Mouse (Mus musculus) CH12.LX (cell line): ENCODE results near the gene 6430531B16Rik. TPM values are rescaled to one million over a fixed set of nuclear protein-coding genes. Genes with fewer than 3 reads are reported as not detected.

Experiments used
- DNase-seq: peaks from one replicate; pipeline ENCODE4 v3.0.0-alpha.2; 2013; ENCODE audit errors: extremely low read depth
- H3K27ac ChIP-seq: 2 replicates; pipeline ENCODE4 v1.5.1; 2012; ENCODE audit warnings: low read depth, mild to moderate bottlenecking, control low read depth, moderate library complexity; ENCODE audit not compliant: insufficient read depth
- H3K27me3 ChIP-seq: replicated peaks from 2 replicates; pipeline ENCODE3; 2012; ENCODE audit warnings: inconsistent platforms
- H3K36me3 ChIP-seq, 2 experiments: replicated peaks in 1 of 2; 2 replicates each; pipeline versions ENCODE3 to v1.6.1; 2012; ENCODE audit warnings: inconsistent platforms in 1 of 2, low read length in 1 of 2, mild to moderate bottlenecking in 1 of 2, mixed read lengths in 1 of 2, moderate library complexity in 1 of 2; ENCODE audit not compliant: control insufficient read depth in 1 of 2, insufficient read depth in 1 of 2
- H3K4me1 ChIP-seq, 2 experiments: 2 replicates each; pipeline ENCODE4 v1.6.1; 2012; ENCODE audit warnings: inconsistent platforms in 1 of 2, moderate library complexity in 1 of 2; ENCODE audit not compliant: insufficient read depth in 2 of 2, control insufficient read depth in 1 of 2
- H3K4me2 ChIP-seq: 2 replicates; pipeline ENCODE4 v1.6.1; 2012; ENCODE audit warnings: low read depth, mild to moderate bottlenecking, control low read depth; ENCODE audit not compliant: poor library complexity, insufficient read depth, severe bottlenecking
- H3K4me3 ChIP-seq, 3 experiments: fragments of 150-350 bp in 1 of 3; sonication (generic) in 1 of 3; replicated peaks in 1 of 3; 2 replicates each; pipeline versions ENCODE3 to v1.5.1; 2011 to 2012; ENCODE audit warnings: low read depth in 2 of 3, low read length in 2 of 3, mild to moderate bottlenecking in 2 of 3, moderate library complexity in 2 of 3, control low read depth in 1 of 3, improper control_type of control experiment in 1 of 3, inconsistent platforms in 1 of 3, mixed read lengths in 1 of 3; ENCODE audit not compliant: poor library complexity in 1 of 3
- H3K79me2 ChIP-seq: replicated peaks from 2 replicates; pipeline ENCODE4 v1.6.1; 2012; ENCODE audit warnings: mild to moderate bottlenecking, moderate library complexity; ENCODE audit not compliant: control insufficient read depth, poor library complexity, insufficient read depth, severe bottlenecking; ENCODE audit errors: extremely low read depth
- H3K9ac ChIP-seq: 2 replicates; pipeline ENCODE4 v1.6.1; 2012; ENCODE audit warnings: low read depth, mild to moderate bottlenecking, control low read depth, moderate library complexity; ENCODE audit not compliant: insufficient read depth
- H3K9me3 ChIP-seq: replicated peaks from 2 replicates; pipeline ENCODE3; 2012; ENCODE audit warnings: low read length, inconsistent platforms, mixed read lengths
- BHLHE40 ChIP-seq: IDR thresholded peaks from 2 replicates; pipeline ENCODE4 v1.6.1; 2011; ENCODE audit warnings: mild to moderate bottlenecking, low read depth, low read length, improper control_type of control experiment
- CHD1 ChIP-seq: IDR thresholded peaks from 2 replicates; pipeline ENCODE4 v1.6.1; 2012; ENCODE audit warnings: low read depth, low read length, improper control_type of control experiment, inconsistent platforms
- CHD2 ChIP-seq: IDR thresholded peaks from 2 replicates; pipeline ENCODE4 v1.6.1; 2011; ENCODE audit warnings: low read length, improper control_type of control experiment
- CTCF ChIP-seq, 2 experiments: IDR thresholded peaks in 1 of 2; conservative IDR thresholded peaks in 1 of 2; 2 replicates each; pipeline ENCODE4 v1.5.1; 2011 to 2012; ENCODE audit warnings: low read depth in 2 of 2, low read length in 2 of 2, improper control_type of control experiment in 1 of 2, inconsistent platforms in 1 of 2, mild to moderate bottlenecking in 1 of 2, moderate library complexity in 1 of 2
- E2F4 ChIP-seq: IDR thresholded peaks from 2 replicates; pipeline ENCODE4 v1.6.1; 2011; ENCODE audit warnings: low read depth, low read length, improper control_type of control experiment; ENCODE audit not compliant: insufficient replicate concordance
- ELF1 ChIP-seq: IDR thresholded peaks from 2 replicates; pipeline ENCODE4 v1.6.1; 2014; ENCODE audit warnings: low read depth, mild to moderate bottlenecking, inconsistent platforms, low read length, improper control_type of control experiment
- EP300 ChIP-seq: IDR thresholded peaks from 2 replicates; pipeline ENCODE4 v1.6.1; 2011; ENCODE audit warnings: low read length, improper control_type of control experiment
- ETS1 ChIP-seq: conservative IDR thresholded peaks from 2 replicates; pipeline ENCODE4 v1.6.1; 2012; ENCODE audit warnings: low read depth, mild to moderate bottlenecking, inconsistent platforms, low read length, improper control_type of control experiment, moderate library complexity
- GABPA ChIP-seq: IDR thresholded peaks from 2 replicates; pipeline ENCODE4 v1.6.1; 2012; ENCODE audit warnings: low read depth, low read length, improper control_type of control experiment, inconsistent platforms; ENCODE audit not compliant: insufficient replicate concordance
- HCFC1 ChIP-seq: IDR thresholded peaks from 2 replicates; pipeline ENCODE4 v1.6.1; 2012; ENCODE audit warnings: low read depth, mild to moderate bottlenecking, inconsistent platforms, low read length, improper control_type of control experiment
- IRF4 ChIP-seq: IDR thresholded peaks from 2 replicates; pipeline ENCODE4 v1.6.1; 2014; ENCODE audit warnings: low read depth, mild to moderate bottlenecking, inconsistent platforms, low read length, improper control_type of control experiment
- JUN ChIP-seq: IDR thresholded peaks from 2 replicates; pipeline ENCODE4 v1.6.1; 2011; ENCODE audit warnings: low read depth, mild to moderate bottlenecking, low read length, improper control_type of control experiment, moderate library complexity; ENCODE audit not compliant: insufficient read depth
- JUND ChIP-seq: conservative IDR thresholded peaks from 2 replicates; pipeline ENCODE4 v1.6.1; 2011; ENCODE audit warnings: low read depth, low read length, improper control_type of control experiment
- KAT2A ChIP-seq: IDR thresholded peaks from 2 replicates; pipeline ENCODE4 v1.6.1; 2012; ENCODE audit warnings: low read length, improper control_type of control experiment, inconsistent platforms; ENCODE audit not compliant: insufficient replicate concordance
- MAFK ChIP-seq: IDR thresholded peaks from 2 replicates; pipeline ENCODE4 v1.6.1; 2011; ENCODE audit warnings: low read length, improper control_type of control experiment; ENCODE audit not compliant: insufficient replicate concordance
- MAX ChIP-seq: IDR thresholded peaks from 2 replicates; pipeline ENCODE4 v1.6.1; 2011; ENCODE audit warnings: low read length, improper control_type of control experiment
- MAZ ChIP-seq: IDR thresholded peaks from 2 replicates; pipeline ENCODE4 v1.6.1; 2012; ENCODE audit warnings: low read depth, mild to moderate bottlenecking, inconsistent platforms, low read length, improper control_type of control experiment, moderate library complexity
- MEF2A ChIP-seq: IDR thresholded peaks from 2 replicates; pipeline ENCODE4 v1.6.1; 2014; ENCODE audit warnings: low read depth, mild to moderate bottlenecking, inconsistent platforms, low read length, improper control_type of control experiment, borderline replicate concordance
- MXI1 ChIP-seq: IDR thresholded peaks from 2 replicates; pipeline ENCODE4 v1.6.1; 2011; ENCODE audit warnings: mild to moderate bottlenecking, low read depth, low read length, improper control_type of control experiment
- MYC ChIP-seq: IDR thresholded peaks from 2 replicates; pipeline ENCODE4 v1.6.1; 2011; ENCODE audit warnings: low read depth, mild to moderate bottlenecking, improper control_type of control experiment, low read length
- NELFE ChIP-seq: IDR thresholded peaks from 2 replicates; pipeline ENCODE4 v1.6.1; 2011; ENCODE audit warnings: low read depth, low read length, improper control_type of control experiment
- NRF1 ChIP-seq: IDR thresholded peaks from 2 replicates; pipeline ENCODE4 v1.6.1; 2014; ENCODE audit warnings: low read depth, mild to moderate bottlenecking, inconsistent platforms, low read length, improper control_type of control experiment, moderate library complexity
- PAX5 ChIP-seq: IDR thresholded peaks from 2 replicates; pipeline ENCODE4 v1.6.1; 2012; ENCODE audit warnings: low read length, inconsistent platforms, mixed read lengths
- POLR2A ChIP-seq: IDR thresholded peaks from 2 replicates; pipeline ENCODE4 v1.6.1; 2011; ENCODE audit warnings: low read depth, mild to moderate bottlenecking, improper control_type of control experiment, low read length
- POLR2AphosphoS2 ChIP-seq: IDR thresholded peaks from 2 replicates; pipeline ENCODE4 v1.6.1; 2011; ENCODE audit warnings: low read depth, low read length, improper control_type of control experiment
- RAD21 ChIP-seq: IDR thresholded peaks from 2 replicates; pipeline ENCODE4 v1.6.1; 2011; ENCODE audit warnings: low read depth, mild to moderate bottlenecking, low read length, improper control_type of control experiment, moderate library complexity
- RCOR1 ChIP-seq: conservative IDR thresholded peaks from 2 replicates; pipeline ENCODE4 v1.6.1; 2012; ENCODE audit warnings: low read depth, mild to moderate bottlenecking, inconsistent platforms, low read length, improper control_type of control experiment
- SIN3A ChIP-seq: IDR thresholded peaks from 2 replicates; pipeline ENCODE4 v1.6.1; 2012; ENCODE audit warnings: low read length, improper control_type of control experiment, inconsistent platforms
- SMC3 ChIP-seq: IDR thresholded peaks from 2 replicates; pipeline ENCODE4 v1.6.1; 2011; ENCODE audit warnings: low read depth, low read length, improper control_type of control experiment
- TBP ChIP-seq: conservative IDR thresholded peaks from 2 replicates; pipeline ENCODE4 v1.6.1; 2011; ENCODE audit warnings: low read depth, low read length, improper control_type of control experiment
- TCF12 ChIP-seq: IDR thresholded peaks from 2 replicates; pipeline ENCODE4 v1.6.1; 2014; ENCODE audit warnings: low read depth, mild to moderate bottlenecking, inconsistent platforms, low read length, improper control_type of control experiment
- UBTF ChIP-seq: IDR thresholded peaks from 2 replicates; pipeline ENCODE4 v1.6.1; 2012; ENCODE audit warnings: low read depth, mild to moderate bottlenecking, inconsistent platforms, low read length, improper control_type of control experiment, moderate library complexity
- USF1 ChIP-seq: IDR thresholded peaks from 2 replicates; pipeline ENCODE4 v1.6.1; 2014; ENCODE audit warnings: low read depth, mild to moderate bottlenecking, inconsistent platforms, low read length, improper control_type of control experiment
- USF2 ChIP-seq: conservative IDR thresholded peaks from 2 replicates; pipeline ENCODE4 v1.6.1; 2011; ENCODE audit warnings: low read depth, low read length, improper control_type of control experiment
- ZC3H11A ChIP-seq: IDR thresholded peaks from 2 replicates; pipeline ENCODE4 v1.6.1; 2012; ENCODE audit warnings: low read depth, mild to moderate bottlenecking, inconsistent platforms, low read length, improper control_type of control experiment
- ZKSCAN1 ChIP-seq: IDR thresholded peaks from 2 replicates; pipeline ENCODE4 v1.6.1; 2012; ENCODE audit warnings: low read depth, inconsistent platforms, low read length, improper control_type of control experiment, borderline replicate concordance
- ZMIZ1 ChIP-seq: IDR thresholded peaks from 2 replicates; pipeline ENCODE4 v1.6.1; 2012; ENCODE audit warnings: low read depth, mild to moderate bottlenecking, inconsistent platforms, low read length, improper control_type of control experiment
- ZNF384 ChIP-seq: IDR thresholded peaks from 2 replicates; pipeline ENCODE4 v1.6.1; 2012; ENCODE audit warnings: low read depth, low read length, improper control_type of control experiment, inconsistent platforms
- dilution Hi-C: fragments of 300-500 bp; cut with MboI; formaldehyde crosslinking; loops from 2 replicates; pipeline ENCODE4 v1.14.3; 2020; ENCODE audit warnings: low sequenced_read_pairs; ENCODE audit not compliant: extremely low pct_unique_long_range_greater_than_20kb, extremely low pct_ligation_motif_present
- in situ Hi-C: fragments of 300-500 bp; cut with MboI; formaldehyde crosslinking; loops from 3 replicates; pipeline ENCODE4 v1.14.3; 2019; ENCODE audit warnings: low sequenced_read_pairs, low pct_ligation_motif_present, low pct_unique_long_range_greater_than_20kb, mixed read lengths
- polyA plus RNA-seq: library from polyadenylated mRNA; unstranded; fragments of >175 nt; gene quantifications from 2 replicates; pipeline ENCODE4 v1.2.1, GENCODE M21; 2012; ENCODE audit warnings: low read depth; ENCODE audit not compliant: insufficient read length
- total RNA-seq, 2 experiments: library from RNA; depleted of rRNA; stranded (reverse); fragments of 300-350 nt in 1 of 2; fragments of >200 nt in 1 of 2; gene quantifications; 2 replicates each; pipeline ENCODE4 v1.2.3; 2012 to 2014

6430531B16Rik gene
- total and polyA plus RNA-seq, 3 experiments, result 0.13 to 0.21 TPM; not detected in 1

DNA sequence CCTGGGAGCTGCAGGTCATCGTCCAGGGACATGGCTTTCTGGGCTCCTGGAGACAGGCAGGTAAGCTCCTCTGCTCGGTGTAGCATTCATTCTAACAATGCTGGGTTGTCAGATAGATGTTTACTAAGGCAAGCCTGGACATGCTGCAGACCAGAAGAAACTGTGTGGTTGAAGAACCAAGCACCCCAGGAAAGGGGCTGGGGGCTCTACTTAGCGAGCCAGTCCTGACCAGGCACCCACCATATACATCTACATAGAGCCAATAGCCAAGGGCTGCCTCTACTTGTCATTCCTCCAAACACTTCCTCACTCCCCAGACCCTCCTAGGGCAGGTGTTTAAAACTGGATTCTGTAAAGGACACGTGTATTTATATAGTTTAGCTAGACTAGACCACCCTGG is 15.6 kb upstream of the 6430531B16Rik start:
- dilution Hi-C loops (no loop called here), in situ Hi-C loops (loop anchor here (5.0 to 10.0 kb wide), 2 partner anchors 82 to 141 kb away; partner anchors contain the start of gene Mtg1)
- DNase-seq, result no peak
- peak overlapping the region; percentile 17; the same call in 1 of the 2 replicates for H3K4me2 ChIP-seq
- no peaks in the 10 kb centered on the region for H3K9me3 ChIP-seq
- H3K4me3 ChIP-seq, result no peak overlapping the region
- TF ChIP-seq USF1 (no peak), HCFC1 (no peak), ZNF384 (no peak), RAD21 (no peak), JUND (no peak), ZMIZ1 (no peak), CHD2 (no peak), SMC3 (no peak), ELF1 (no peak), CHD1 (peak; percentile 88; the same call in 1 of the 2 replicates), USF2 (no peak), MXI1 (peak; percentile 24; the same call in 1 of the 2 replicates), UBTF (no peak), NELFE (no peak), ZC3H11A (no peak), CTCF (conservative IDR thresholded peaks at IDR 0.05 in 1 of 2, IDR thresholded peaks at IDR 0.05 in 1 of 2; ENCODE audit: low read depth in 2 of 2, low read length in 2 of 2) (no peak), IRF4 (no peak), BHLHE40 (no peak), KAT2A (no peak), RCOR1 (no peak), JUN (no peak), NRF1 (no peak), MEF2A (no peak), MAX (no peak; the same call in 1 of the 2 replicates), ZKSCAN1 (no peak), MAFK (no peak), EP300 (0 out of 2 replicates have a peak, but pooled peaks have one; percentile 16), POLR2A (no peak), GABPA (no peak), POLR2AphosphoS2 (no peak), MAZ (no peak), PAX5 (no peak), MYC (no peak), SIN3A (peak; percentile 38; the same call in 1 of the 2 replicates), E2F4 (no peak), TBP (no peak), ETS1 (0 out of 2 replicates have a peak, but pooled peaks have one; percentile 4), TCF12 (0 out of 2 replicates have a peak, but pooled peaks have one; percentile 21)
- no peaks in the 10 kb centered on the region for H3K27me3 ChIP-seq
- peaks cover 25 to 53% of the 10 kb centered on the region in 2 experiments for H3K4me1 ChIP-seq
- peaks cover 26% of the 10 kb centered on the region for H3K79me2 ChIP-seq
- H3K27ac ChIP-seq, result peak overlapping the region; percentile 71
- peak overlapping the region; percentile 20; the same call in 1 of the 2 replicates for H3K9ac ChIP-seq
- peaks cover 43 to 60% of the 10 kb centered on the region in 2 experiments for H3K36me3 ChIP-seq
